Mouse (Mus musculus): ENCODE measurements around the gene Snorc.

The Snorc gene

DNA sequence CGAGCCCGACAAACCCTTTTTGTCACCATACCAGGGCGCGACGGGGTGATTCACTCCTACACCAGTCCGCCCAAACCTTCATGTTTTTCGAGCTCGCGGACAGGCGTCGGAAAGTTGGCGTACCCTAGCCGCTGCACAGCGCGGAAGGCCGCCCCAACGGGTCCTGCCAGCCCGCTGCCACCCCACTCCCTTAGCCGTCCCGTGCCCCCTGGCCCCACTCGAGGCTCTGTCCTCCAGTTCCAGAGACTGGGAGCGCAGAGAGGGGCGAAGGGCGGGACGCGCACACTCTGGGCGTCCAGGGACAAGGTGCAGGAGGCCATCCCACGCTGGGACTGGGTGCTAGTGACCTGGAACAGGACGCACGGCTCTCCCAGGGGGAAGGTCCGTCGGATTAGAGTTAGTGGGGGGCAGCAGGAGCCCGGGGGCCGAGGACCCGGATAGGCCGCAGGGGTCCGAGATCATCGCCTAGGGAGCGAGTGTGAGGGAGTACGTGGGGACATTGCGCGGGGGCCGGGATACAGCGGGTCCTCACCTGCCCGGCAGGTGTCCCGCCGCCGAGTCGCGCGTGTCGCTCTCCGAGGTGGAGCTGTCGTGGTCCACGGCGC, 39.6 kb downstream of the Snorc start, which contains the start of gene Neu2:
Neu2 (plus strand) TSS at position 329 of the 605 bp plus-strand sequence.
- in situ Hi-C loops (cut with MboI, MseI): no loop called here

DNA sequence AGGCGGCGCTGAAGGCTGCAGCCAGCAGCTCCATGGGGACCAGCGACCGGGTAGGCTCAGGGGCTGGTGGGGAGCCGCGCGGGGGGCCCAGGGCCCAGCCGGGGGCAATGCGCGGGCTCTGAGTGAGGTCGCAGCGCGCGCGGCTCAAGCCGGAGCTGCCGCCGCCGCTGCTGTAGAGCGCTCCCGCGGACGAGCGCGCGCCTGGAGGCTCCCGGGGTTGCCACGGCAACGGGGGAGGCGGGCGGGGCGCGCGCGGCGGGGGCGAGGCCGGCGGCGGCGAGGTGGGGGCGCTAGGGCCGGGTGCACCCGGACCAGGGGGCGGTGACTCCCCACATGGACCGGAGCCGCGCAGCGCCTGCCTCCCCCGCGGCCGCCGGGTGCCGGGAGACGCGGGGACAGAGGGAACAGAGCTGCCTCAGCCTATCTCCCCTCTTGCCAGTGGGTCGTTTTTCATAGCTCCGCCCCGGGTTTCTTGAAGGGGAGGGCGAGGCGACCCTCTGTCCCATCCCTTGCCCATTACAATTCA, 40.2 kb downstream of the Snorc start:
- in situ Hi-C loops (cut with MboI, MseI): no loop called here

DNA sequence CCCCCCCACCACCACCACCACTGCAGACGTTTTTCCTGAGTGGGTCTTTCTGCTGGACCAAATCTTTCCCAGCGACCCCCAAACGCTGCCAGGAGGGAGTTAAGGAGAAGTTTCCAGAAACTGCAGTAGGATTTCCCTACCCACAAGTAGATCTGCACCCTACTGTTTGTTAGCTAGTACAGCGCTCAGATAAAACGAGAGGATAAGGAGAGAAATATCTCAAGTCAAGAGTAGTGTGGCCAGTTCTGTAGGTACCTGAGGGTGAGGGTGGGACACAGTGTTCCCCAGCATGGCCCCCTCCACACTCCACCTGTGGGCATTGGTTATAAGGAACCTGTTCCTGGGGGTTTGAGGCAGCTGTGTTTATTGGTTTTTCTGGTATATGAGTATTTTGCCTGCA, 40.8 kb downstream of the Snorc start:
- in situ Hi-C loops (cut with MboI, MseI): no loop called here

DNA sequence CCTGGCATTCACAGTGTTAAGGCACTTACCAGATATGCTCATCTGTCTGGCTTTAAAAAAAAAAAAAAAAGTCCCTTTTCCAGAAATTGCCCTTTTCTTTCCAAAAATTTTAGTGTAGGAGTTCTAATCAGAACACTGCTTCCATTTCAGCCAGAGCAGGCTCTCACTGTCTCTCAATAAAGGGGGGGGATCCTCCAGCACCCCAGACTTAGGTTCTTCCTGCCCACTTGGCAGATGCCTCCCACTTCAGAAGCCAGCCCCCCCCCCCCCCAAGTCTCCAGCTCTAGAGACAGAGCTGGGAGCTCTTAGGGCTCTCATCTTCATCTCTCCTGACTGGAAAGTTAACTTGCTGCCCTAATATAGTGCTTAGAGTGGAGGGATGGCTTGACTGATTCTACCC, 50.4 kb downstream of the Snorc start:
- in situ Hi-C loops (cut with MboI, MseI): no loop called here

DNA sequence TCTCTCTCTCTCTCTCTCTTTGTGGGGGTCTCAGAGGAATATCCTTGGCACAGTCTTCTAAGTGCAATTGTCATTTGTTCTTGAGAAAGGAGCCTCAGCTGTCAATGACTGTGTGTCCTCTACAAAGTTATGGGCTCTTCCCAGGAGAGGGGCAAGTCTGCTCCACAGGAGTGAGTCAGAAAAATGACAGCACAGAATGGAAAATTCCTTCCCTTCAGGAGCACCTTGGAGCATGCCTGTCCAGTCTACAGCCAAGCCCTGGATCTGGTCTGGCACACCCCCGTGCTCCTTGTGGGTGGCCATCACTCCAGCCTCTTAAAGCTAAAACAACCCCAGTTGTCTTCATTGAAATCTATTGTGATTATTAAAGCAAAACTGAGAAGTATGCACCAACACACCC, 51.5 kb downstream of the Snorc start:
- in situ Hi-C loops (cut with MboI, MseI): no loop called here

DNA sequence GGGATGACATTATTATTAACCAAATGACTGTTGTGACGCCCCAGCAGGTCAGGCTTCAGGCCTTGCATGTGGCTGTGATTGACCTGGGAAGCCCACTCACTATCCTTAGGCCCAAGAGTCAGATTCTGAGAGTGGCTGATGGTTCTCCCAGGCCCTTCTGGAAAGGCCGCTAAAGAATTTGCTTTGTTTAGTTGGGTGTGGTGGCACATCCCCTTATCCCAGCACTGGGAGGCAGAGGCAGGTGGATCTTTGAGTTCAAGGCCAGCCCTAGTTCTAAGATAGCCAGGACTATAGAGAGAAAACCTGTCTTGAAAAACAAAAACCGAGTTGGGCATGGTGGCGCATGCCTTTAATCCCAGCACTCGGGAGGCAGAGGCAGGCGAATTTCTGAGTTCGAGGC, 55.0 kb downstream of the Snorc start:
- in situ Hi-C loops (cut with MboI, MseI): no loop called here
